Mouse (Mus musculus) liver, embryonic 12.5 days (tissue): ENCODE results near the gene Tenm1. TPM values are rescaled to one million over a fixed set of nuclear protein-coding genes. Genes with fewer than 3 reads are reported as not detected.

Experiments
- ATAC-seq: fragments of 200-750 bp; cut with Nextera tagmentation; 2 replicates; pipeline ENCODE4 v1.8.0; 2017; ENCODE audit warnings: moderate number of reproducible peaks, mild to moderate bottlenecking, moderate library complexity
- H3K27ac ChIP-seq: fragments of 300-500 bp; sonication (generic); 2 replicates; pipeline ENCODE4 v1.5.1; 2016; ENCODE audit warnings: mild to moderate bottlenecking
- H3K27me3 ChIP-seq: fragments of 300-500 bp; sonication (generic); replicated peaks from 2 replicates; pipeline ENCODE4 v1.6.1; 2016; ENCODE audit warnings: mild to moderate bottlenecking, moderate library complexity
- H3K36me3 ChIP-seq: fragments of 300-500 bp; sonication (generic); 2 replicates; pipeline ENCODE4 v1.6.1; 2016; ENCODE audit warnings: mild to moderate bottlenecking, moderate library complexity
- H3K4me1 ChIP-seq: fragments of 300-500 bp; sonication (generic); 2 replicates; pipeline ENCODE4 v1.6.1; 2016
- H3K4me2 ChIP-seq: fragments of 300-500 bp; sonication (generic); 2 replicates; pipeline ENCODE4 v1.6.1; 2016; ENCODE audit warnings: mild to moderate bottlenecking, moderate library complexity
- H3K4me3 ChIP-seq: fragments of 300-500 bp; sonication (generic); 2 replicates; pipeline ENCODE4 v1.5.1; 2016; ENCODE audit warnings: mild to moderate bottlenecking, moderate library complexity
- H3K9ac ChIP-seq: fragments of 300-500 bp; sonication (generic); 2 replicates; pipeline ENCODE4 v1.6.1; 2016; ENCODE audit warnings: mild to moderate bottlenecking, moderate library complexity
- H3K9me3 ChIP-seq: fragments of 300-500 bp; sonication (generic); replicated peaks from 2 replicates; pipeline ENCODE4 v1.6.1; 2016; ENCODE audit warnings: mild to moderate bottlenecking, moderate library complexity
- WGBS: fragments of 180-500 bp; shearing (Covaris S2); methylation state at CpG from one replicate; pipeline ENCODE4 v1.1.7; 2016; ENCODE audit not compliant: insufficient replicate concordance; 5-methylcytosine and 5-hydroxymethylcytosine counted together
- polyA plus RNA-seq: library from polyadenylated mRNA; unstranded; fragments of >200 nt; fragmentation: Nextera tagmentation; extraction: Ambion mirVana; gene quantifications from 2 replicates; pipeline ENCODE4 v1.2.1, GENCODE M21; 2016

The Tenm1 gene
- polyA plus RNA-seq, 1 experiment from 2014 or later, result not detected

DNA sequence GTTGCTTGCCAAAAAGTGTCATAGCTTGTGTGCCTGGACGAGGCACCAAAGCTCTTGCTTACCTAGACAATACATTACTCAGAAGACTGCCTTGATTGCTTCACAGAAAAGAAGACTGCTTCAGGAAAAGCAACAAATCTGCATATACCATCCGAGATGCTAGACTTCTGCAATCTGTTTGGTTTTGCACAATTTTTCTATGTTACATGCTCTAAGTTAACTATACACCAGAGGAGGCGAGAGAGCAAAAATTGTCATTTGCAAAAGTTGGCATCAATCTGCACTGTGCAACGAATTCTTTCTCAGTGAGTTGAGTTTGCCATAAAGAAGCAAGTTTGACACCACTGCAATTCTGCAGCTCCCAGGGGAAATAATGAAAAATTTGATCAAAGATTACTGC is 193.1 kb downstream of the Tenm1 start:
- H3K27ac ChIP-seq, result no peak overlapping the region
- H3K4me1 ChIP-seq, result no peaks in the 10 kb centered on the region
- no peak overlapping the region for H3K4me3 ChIP-seq
- ATAC-seq, result no peak
- no peaks in the 10 kb centered on the region for H3K36me3 ChIP-seq
- no peaks in the 10 kb centered on the region for H3K27me3 ChIP-seq
- H3K9ac ChIP-seq, result no peak overlapping the region
- WGBS, result 49% methylated on average over 4 of the region's 4 CpGs
- no peak overlapping the region for H3K4me2 ChIP-seq
- H3K9me3 ChIP-seq, result no peaks in the 10 kb centered on the region

DNA sequence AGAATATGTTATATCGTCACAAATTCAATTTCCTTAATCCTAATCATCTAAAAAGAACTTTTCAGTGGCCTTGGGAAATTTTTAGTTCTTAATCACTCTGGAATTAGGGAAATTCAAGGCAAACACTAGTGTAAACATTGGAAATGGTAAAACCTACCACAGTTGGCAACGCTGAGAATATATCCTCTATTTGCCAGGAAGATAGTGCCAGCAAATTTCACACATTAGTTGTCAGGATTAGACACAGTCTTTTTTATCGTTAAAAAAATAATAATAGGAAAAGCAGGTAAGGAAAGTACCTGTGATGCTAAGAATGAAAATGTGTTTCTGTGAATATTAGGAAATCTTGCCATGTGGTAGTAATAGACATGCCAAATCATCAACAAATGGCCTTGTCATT is 223.9 kb downstream of the Tenm1 start:
- no peak overlapping the region for H3K9ac ChIP-seq
- no peaks in the 10 kb centered on the region for H3K27me3 ChIP-seq
- H3K27ac ChIP-seq, result no peak overlapping the region
- H3K4me1 ChIP-seq, result no peaks in the 10 kb centered on the region
- H3K4me2 ChIP-seq, result no peak overlapping the region
- H3K36me3 ChIP-seq, result no peaks in the 10 kb centered on the region
- ATAC-seq, result no peak
- 64% methylated on average over 3 of the region's 3 CpGs for WGBS
- H3K9me3 ChIP-seq, result no peaks in the 10 kb centered on the region
- no peak overlapping the region for H3K4me3 ChIP-seq

DNA sequence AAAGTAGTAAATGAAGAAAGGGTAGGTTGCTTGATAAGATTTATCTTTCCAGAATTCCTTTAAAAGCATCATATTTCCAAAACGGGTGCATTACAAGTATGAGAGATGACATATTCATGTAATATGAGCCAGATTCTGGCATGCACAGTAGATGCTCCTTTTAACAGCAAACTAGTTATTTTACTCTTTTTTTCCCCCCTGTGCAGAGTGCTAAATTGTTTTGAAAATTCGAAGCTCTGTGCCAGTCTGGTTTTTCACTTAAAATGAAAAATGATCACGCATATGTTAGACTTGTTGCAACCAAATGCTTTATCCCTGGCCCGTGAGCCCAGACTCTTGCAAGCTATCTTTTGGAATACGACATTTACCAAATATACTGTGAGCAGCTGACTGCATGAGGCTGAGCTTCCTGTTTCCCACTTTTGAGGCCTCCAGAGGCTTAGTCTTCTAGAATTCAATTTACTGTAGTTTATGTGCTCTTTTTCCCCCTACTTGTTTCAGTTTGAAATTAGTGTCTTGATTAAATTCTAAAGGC is 226.6 kb downstream of the Tenm1 start:
- ATAC-seq, result no peak
- WGBS, result 62% methylated on average over 5 of the region's 5 CpGs
- no peaks in the 10 kb centered on the region for H3K4me1 ChIP-seq
- no peaks in the 10 kb centered on the region for H3K9me3 ChIP-seq
- no peak overlapping the region for H3K4me2 ChIP-seq
- no peak overlapping the region for H3K4me3 ChIP-seq
- H3K27ac ChIP-seq, result no peak overlapping the region
- H3K27me3 ChIP-seq, result no peaks in the 10 kb centered on the region
- H3K9ac ChIP-seq, result no peak overlapping the region
- no peaks in the 10 kb centered on the region for H3K36me3 ChIP-seq

DNA sequence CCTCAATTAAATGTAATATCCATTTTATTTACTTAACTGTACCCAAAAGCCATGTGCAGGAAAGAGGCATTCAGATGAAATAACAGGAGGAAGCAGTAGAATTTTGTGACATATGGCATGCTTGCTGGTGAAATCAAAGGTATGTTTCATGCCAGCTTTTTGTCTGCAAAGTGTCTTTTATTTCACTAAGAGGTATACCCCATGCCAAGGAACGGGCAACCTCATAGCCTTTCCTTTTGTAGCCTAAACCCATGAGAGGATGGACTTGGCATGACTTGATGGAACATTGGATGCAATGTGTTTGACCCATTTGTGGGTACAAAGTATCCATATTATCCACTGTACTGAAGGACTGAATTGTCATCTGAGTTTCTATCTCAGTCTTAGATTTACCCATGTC is 246.0 kb downstream of the Tenm1 start:
- Histone ChIP-seq H3K4me3 (no peak overlapping the region), H3K27me3 (no peaks in the 10 kb centered on the region), H3K4me1 (no peaks in the 10 kb centered on the region), H3K4me2 (no peak overlapping the region), H3K27ac (no peak overlapping the region), H3K36me3 (no peaks in the 10 kb centered on the region), H3K9ac (no peak overlapping the region), H3K9me3 (no peaks in the 10 kb centered on the region)
- no peak for ATAC-seq
- 71% methylated on average over 1 of the region's 1 CpGs for WGBS

DNA sequence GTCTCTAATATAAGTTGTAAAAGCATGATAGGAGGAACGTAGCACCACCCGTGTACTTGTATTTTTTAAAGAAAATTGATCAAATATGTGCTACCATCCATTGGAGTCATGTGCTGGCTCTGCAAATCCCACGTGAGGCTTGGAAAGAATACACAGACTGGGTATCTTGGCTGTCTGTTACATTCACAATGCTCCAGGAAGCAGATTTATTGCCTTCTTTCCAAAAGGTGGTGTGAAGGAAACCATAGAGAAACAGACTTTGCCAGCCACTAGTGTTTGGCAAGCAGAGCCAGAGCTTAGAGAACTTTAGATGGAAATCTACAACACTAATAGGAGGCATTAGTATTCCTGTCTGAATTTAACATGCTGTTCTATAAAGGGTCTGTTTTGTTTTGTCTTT is 277.4 kb downstream of the Tenm1 start:
- WGBS, result 72% methylated on average over 3 of the region's 3 CpGs
- H3K27ac ChIP-seq, result no peak overlapping the region
- H3K36me3 ChIP-seq, result no peaks in the 10 kb centered on the region
- no peak overlapping the region for H3K4me3 ChIP-seq
- H3K4me1 ChIP-seq, result no peaks in the 10 kb centered on the region
- no peak overlapping the region for H3K4me2 ChIP-seq
- ATAC-seq, result no peak
- H3K27me3 ChIP-seq, result no peaks in the 10 kb centered on the region
- H3K9me3 ChIP-seq, result no peaks in the 10 kb centered on the region
- H3K9ac ChIP-seq, result no peak overlapping the region

DNA sequence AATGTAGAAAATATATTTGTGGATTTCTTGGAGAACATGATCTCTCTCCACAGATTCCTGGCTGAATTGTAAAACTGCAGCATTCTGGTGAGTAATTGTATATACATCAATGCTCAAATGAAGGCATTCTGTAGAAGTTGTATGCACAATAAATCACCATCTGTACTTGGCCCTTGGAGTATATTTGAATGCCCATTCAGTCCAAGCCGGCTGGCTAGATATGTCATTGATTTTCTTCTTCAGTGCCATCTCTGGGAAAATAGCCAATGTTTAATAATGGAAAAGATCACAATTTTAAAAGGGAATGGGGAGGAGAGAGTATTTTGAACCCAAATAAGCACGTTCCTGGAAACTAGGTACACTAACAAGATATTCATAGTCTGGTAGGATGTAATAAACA is 299.2 kb downstream of the Tenm1 start:
- 38% methylated on average over 2 of the region's 2 CpGs for WGBS
- ATAC-seq, result no peak
- Histone ChIP-seq H3K4me2 (no peak overlapping the region), H3K27ac (no peak overlapping the region), H3K27me3 (no peaks in the 10 kb centered on the region), H3K4me1 (no peaks in the 10 kb centered on the region), H3K4me3 (no peak overlapping the region), H3K9ac (no peak overlapping the region), H3K36me3 (no peaks in the 10 kb centered on the region), H3K9me3 (no peaks in the 10 kb centered on the region)

DNA sequence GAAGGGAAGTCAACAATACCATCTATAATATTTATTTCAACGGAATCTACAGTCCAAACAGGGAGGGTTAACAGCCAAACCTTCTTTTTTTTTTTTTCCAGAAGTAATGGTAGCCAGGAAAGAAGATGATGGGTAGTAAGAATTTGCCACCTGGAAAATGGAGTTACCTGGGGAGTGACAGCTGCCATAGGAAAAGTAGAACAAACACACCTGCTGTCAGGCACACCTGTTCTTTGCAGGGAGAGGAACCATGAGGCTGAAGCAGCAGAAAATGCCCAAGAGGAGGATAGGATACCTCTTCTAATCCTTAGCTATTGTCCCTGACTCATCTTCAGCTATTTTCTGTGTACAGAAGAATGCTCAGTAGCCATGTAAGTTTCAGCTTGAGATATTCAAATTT is 306.4 kb downstream of the Tenm1 start:
- H3K4me1 ChIP-seq, result no peaks in the 10 kb centered on the region
- no peak overlapping the region for H3K27ac ChIP-seq
- H3K4me2 ChIP-seq, result no peak overlapping the region
- no peaks in the 10 kb centered on the region for H3K27me3 ChIP-seq
- no peak overlapping the region for H3K9ac ChIP-seq
- ATAC-seq, result no peak
- 53% methylated on average over 1 of the region's 1 CpGs for WGBS
- no peak overlapping the region for H3K4me3 ChIP-seq
- H3K9me3 ChIP-seq, result no peaks in the 10 kb centered on the region
- H3K36me3 ChIP-seq, result no peaks in the 10 kb centered on the region

DNA sequence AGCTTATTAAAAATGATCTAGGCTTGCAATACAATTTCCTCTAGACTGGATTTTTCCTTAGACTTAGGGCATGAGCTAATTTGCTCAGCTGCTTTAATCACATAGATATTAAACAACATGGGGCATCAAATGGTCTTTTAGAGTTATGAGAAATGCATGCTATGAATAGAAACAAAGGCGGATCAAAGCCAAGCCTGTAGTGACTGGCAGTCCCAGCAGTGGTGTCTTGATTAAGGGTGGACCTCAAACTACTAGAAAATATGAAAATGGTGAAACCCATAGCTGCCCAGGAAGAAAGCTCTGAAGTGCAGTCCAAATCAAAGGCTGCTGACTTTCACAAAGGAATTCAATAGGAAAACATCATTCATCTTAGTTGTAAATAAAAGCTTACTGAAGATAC is 306.9 kb downstream of the Tenm1 start:
- Histone ChIP-seq H3K27me3 (no peaks in the 10 kb centered on the region), H3K4me1 (no peaks in the 10 kb centered on the region), H3K9me3 (no peaks in the 10 kb centered on the region), H3K4me2 (no peak overlapping the region), H3K27ac (no peak overlapping the region), H3K9ac (no peak overlapping the region), H3K36me3 (no peaks in the 10 kb centered on the region), H3K4me3 (no peak overlapping the region)
- no peak for ATAC-seq
- 53% methylated on average over 1 of the region's 1 CpGs for WGBS

DNA sequence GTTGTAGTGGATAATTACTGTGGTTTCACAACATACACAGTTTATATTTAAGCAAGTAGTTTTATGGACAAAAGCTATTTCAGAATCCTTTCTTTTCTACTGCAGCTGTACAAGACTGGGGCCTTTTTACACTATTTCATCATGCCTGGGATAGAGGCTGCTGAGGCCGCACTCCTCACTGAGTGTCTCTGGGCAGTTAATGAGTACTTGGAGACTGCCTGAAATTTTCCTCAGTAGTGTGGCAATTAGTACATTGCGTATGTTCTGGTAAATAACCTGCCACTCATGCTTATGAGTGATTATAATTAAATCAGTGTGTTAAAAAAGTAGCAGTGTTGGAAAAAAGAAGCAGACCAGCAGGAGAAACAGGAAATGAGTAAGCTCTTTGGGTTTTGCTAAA is 442.8 kb downstream of the Tenm1 start:
- no peak overlapping the region for H3K4me2 ChIP-seq
- H3K9me3 ChIP-seq, result no peaks in the 10 kb centered on the region
- 68% methylated on average over 2 of the region's 2 CpGs for WGBS
- H3K36me3 ChIP-seq, result no peaks in the 10 kb centered on the region
- no peaks in the 10 kb centered on the region for H3K27me3 ChIP-seq
- no peak overlapping the region for H3K9ac ChIP-seq
- ATAC-seq, result no peak
- H3K4me3 ChIP-seq, result no peak overlapping the region
- H3K4me1 ChIP-seq, result no peaks in the 10 kb centered on the region
- no peak overlapping the region for H3K27ac ChIP-seq

DNA sequence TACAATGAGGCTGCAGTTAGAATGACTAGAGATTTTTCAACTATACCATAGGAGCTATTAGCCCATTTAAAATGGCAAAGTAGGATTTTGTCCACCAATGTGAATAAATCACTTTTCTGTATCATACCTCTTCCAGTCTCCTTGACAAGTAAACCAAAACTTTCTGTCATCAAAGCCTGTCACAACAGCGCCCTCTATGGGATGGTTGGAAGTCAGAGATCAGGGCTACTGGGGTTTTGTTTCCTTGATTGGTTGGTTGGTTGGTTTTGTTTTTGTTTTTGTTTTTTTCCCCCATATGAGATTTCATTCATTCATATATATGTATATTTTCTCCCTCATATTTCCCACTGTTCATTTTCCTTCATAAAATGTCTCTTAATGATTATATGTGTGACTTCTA is 455.4 kb downstream of the Tenm1 start:
- H3K4me2 ChIP-seq, result no peak overlapping the region
- H3K36me3 ChIP-seq, result no peaks in the 10 kb centered on the region
- WGBS, result 0% methylated on average over 1 of the region's 1 CpGs
- no peaks in the 10 kb centered on the region for H3K27me3 ChIP-seq
- H3K9ac ChIP-seq, result no peak overlapping the region
- H3K9me3 ChIP-seq, result no peaks in the 10 kb centered on the region
- no peak overlapping the region for H3K4me3 ChIP-seq
- no peak overlapping the region for H3K27ac ChIP-seq
- H3K4me1 ChIP-seq, result no peaks in the 10 kb centered on the region
- no peak for ATAC-seq

DNA sequence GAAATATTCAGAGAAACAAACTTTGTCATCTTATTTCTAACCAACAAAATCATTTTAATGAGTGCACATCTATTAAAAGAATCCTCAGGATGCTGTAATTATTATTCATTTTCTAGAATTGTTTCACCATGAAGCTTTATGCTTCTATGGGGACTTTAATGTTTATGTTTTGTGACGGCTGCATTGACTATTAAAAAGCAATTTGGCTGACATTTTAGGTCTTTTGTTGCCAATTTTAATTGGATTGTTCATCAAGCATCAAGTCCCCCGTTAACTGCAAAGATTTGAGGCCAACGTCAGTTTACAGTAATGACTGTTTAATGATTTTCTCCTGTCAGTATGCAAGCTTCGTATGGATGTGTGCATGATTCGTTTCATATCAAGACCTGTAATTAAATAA is 461.3 kb downstream of the Tenm1 start:
- no peak for ATAC-seq
- no peak overlapping the region for H3K27ac ChIP-seq
- no peaks in the 10 kb centered on the region for H3K4me1 ChIP-seq
- no peak overlapping the region for H3K9ac ChIP-seq
- no peaks in the 10 kb centered on the region for H3K9me3 ChIP-seq
- H3K4me2 ChIP-seq, result no peak overlapping the region
- whole genome bisulfite sequencing, result 66% methylated on average over 5 of the region's 5 CpGs
- H3K4me3 ChIP-seq, result no peak overlapping the region
- no peaks in the 10 kb centered on the region for H3K27me3 ChIP-seq
- H3K36me3 ChIP-seq, result no peaks in the 10 kb centered on the region

DNA sequence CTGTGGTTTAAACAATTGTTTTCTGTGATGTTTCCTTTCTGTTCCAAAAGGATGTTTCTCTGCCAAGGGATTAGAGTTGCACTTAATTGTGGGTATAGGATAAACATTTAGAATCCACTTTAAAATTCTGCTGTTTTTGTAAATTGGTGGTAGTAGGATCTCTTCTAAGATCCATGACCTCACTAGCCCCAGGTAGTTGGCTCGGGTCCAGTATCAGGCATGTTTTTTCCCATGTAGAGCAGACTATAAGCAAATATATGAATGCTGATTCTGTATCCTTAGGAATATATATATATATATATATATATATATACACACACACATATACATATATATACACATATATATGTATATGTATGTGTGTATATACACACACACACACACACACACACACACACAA is 567.2 kb downstream of the Tenm1 start:
- H3K9me3 ChIP-seq, result no peaks in the 10 kb centered on the region
- H3K36me3 ChIP-seq, result no peaks in the 10 kb centered on the region
- no peak overlapping the region for H3K27ac ChIP-seq
- 73% methylated on average over 1 of the region's 1 CpGs for WGBS
- no peak overlapping the region for H3K4me2 ChIP-seq
- ATAC-seq, result no peak
- no peaks in the 10 kb centered on the region for H3K27me3 ChIP-seq
- H3K9ac ChIP-seq, result no peak overlapping the region
- H3K4me3 ChIP-seq, result no peak overlapping the region
- H3K4me1 ChIP-seq, result no peaks in the 10 kb centered on the region

DNA sequence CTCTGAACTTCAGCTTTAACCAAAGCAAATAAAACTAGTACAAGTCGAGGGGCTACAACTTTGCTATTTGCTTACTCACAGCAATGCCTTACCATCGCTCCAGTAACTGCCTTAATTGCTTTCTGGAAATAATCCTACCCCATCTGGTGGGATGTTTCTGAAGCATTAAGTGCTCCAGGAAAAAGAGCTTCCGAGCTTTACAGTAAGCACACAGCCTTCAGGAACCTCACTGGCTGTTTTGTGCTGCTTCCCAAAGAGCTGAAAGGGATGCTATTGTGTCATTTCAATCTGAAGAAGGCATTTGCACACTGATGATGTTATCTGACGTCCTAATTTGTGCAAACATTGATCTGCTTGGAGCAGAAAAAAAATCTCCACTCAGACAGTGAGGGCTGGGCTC is 647.4 kb downstream of the Tenm1 start:
- H3K9ac ChIP-seq, result no peak overlapping the region
- H3K9me3 ChIP-seq, result no peaks in the 10 kb centered on the region
- H3K36me3 ChIP-seq, result no peaks in the 10 kb centered on the region
- WGBS, result 53% methylated on average over 4 of the region's 4 CpGs
- H3K27me3 ChIP-seq, result no peaks in the 10 kb centered on the region
- H3K4me2 ChIP-seq, result no peak overlapping the region
- H3K4me1 ChIP-seq, result no peaks in the 10 kb centered on the region
- no peak overlapping the region for H3K27ac ChIP-seq
- H3K4me3 ChIP-seq, result no peak overlapping the region
- no peak for ATAC-seq
